Mouse (Mus musculus): ENCODE data around the gene Fut9.

Gene Fut9

GRCm38 (mm10) chr4:25645580-25645979 lies 154.5 kb downstream of the Fut9 start:
- no peak for DNase-seq (ENCODE audit: low spot score)

GRCm38 (mm10) chr4:25641993-25642392 lies 158.1 kb downstream of the Fut9 start:
- DNase-seq (ENCODE audit: low spot score): no peak

GRCm38 (mm10) chr4:25633262-25633661 lies 166.8 kb downstream of the Fut9 start:
- no peak for DNase-seq (ENCODE audit: low spot score)

- DNase-seq (ENCODE audit: low spot score): no peak
Measured at GRCm38 (mm10) chr4:25628113-25628512, 171.9 kb downstream of the Fut9 start.

GRCm38 (mm10) chr4:25627467-25627866 lies 172.6 kb downstream of the Fut9 start:
- DNase-seq (ENCODE audit: low spot score): no peak

GRCm38 (mm10) chr4:25627039-25627438 lies 173.0 kb downstream of the Fut9 start:
- no peak for DNase-seq (ENCODE audit: low spot score)

GRCm38 (mm10) chr4:25623176-25623575 lies 176.9 kb downstream of the Fut9 start:
- no peak for DNase-seq (ENCODE audit: low spot score)

GRCm38 (mm10) chr4:25617301-25617700 lies 182.7 kb downstream of the Fut9 start:
- no peak for DNase-seq (ENCODE audit: low spot score)

- no peak for DNase-seq (ENCODE audit: low spot score)
Measured at GRCm38 (mm10) chr4:25613426-25613825, 186.6 kb downstream of the Fut9 start.

- DNase-seq (ENCODE audit: low spot score): no peak
Measured at GRCm38 (mm10) chr4:25610481-25610880, 189.6 kb downstream of the Fut9 start.

GRCm38 (mm10) chr4:25593218-25593617 lies 206.8 kb downstream of the Fut9 start:
- no peak for DNase-seq (ENCODE audit: low spot score)

Data from urinary bladder, postnatal 14 days (tissue).